Mouse (Mus musculus): ENCODE data around the gene Rnf185.

DNA sequence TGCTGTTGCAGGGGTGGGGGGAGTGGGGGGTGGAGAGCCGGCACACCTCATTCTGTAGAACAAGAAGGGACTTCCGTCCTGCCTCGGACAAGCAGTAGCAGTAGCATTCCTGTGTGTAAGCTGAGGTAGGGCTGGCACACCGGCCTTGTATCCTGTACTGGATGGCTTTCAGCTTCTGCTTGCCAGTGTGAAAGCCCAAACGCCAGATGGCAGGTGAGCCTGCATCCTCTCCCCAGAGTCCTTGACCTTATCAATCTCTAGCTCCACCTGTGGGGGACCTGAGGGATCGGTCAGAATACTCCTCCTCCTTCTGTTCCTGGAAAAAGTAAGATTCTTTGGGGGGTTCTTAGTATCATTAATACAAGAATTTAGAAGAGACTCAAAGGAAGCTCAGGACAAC lies 1.3 kb upstream of the Rnf185 start:
- no peak for TF ChIP-seq CTCF (IDR thresholded peaks at IDR 0.05; ENCODE audit: extremely low read depth, insufficient read depth, insufficient read length, insufficient replicate concordance)
- no peak for TF ChIP-seq POLR2A (IDR thresholded peaks at IDR 0.05; ENCODE audit: low read depth, low read length)

Measured in spleen, adult 2 months (tissue).